Mouse (Mus musculus): ENCODE measurements around the gene Armc10. TPM values are rescaled to one million over a fixed set of nuclear protein-coding genes. Genes with fewer than 3 reads are reported as not detected.
"Not testable (repeated sequence)": the region's sequence is repeated elsewhere in the genome, so short reads cannot be mapped to it uniquely, and the experiment has no call there.

Armc10 gene
- total RNA-seq, 2 experiments from 2014 or later: 3.7 to 4.1 TPM

- no peak for DNase-seq
Measured at GRCm38 (mm10) chr5:21702873-21703475, 57.4 kb downstream of the Armc10 start.

GRCm38 (mm10) chr5:21703708-21704107 lies 58.1 kb downstream of the Armc10 start:
- DNase-seq: no peak

- no peak for DNase-seq
Measured at GRCm38 (mm10) chr5:21706546-21706945, 60.9 kb downstream of the Armc10 start.

GRCm38 (mm10) chr5:21708011-21708410 lies 62.4 kb downstream of the Armc10 start:
- not testable (repeated sequence) for DNase-seq

Other genes starting within 250 kb of the Armc10 start
- gene Ccdc146, start 221.1 kb upstream of the Armc10 start, total RNA-seq (2021): 1 to 10 TPM; 1.7 to 4.2 TPM
- gene Fam185a, start 220.9 kb upstream of the Armc10 start, total RNA-seq (2021): 1 to 10 TPM; 8.1 to 8.6 TPM
- 1 to 10 TPM; 2.4 to 4.7 TPM for gene Lrrc17, start 102.3 kb upstream of the Armc10 start, total RNA-seq (2021)
- under 1 TPM; 0.13 to 0.18 TPM for gene Fbxl13, start 179 bp upstream of the Armc10 start, total RNA-seq (2021)
- 10 to 100 TPM in 1 of 2 experiments, 1 to 10 TPM in 1; 7.7 to 10.9 TPM for gene Napepld, start 55.6 kb downstream of the Armc10 start, total RNA-seq (2021)
- gene Pmpcb, start 91.3 kb downstream of the Armc10 start, total RNA-seq (2021): 100 to 1,000 TPM in 1 of 2 experiments, 10 to 100 TPM in 1; 96.9 to 110 TPM
- gene Dnajc2, start 139.4 kb downstream of the Armc10 start, total RNA-seq (2021): 10 to 100 TPM; 15.5 to 17.6 TPM
- gene Psmc2, start 139.5 kb downstream of the Armc10 start, total RNA-seq (2021): 100 to 1,000 TPM in 1 of 2 experiments, 10 to 100 TPM in 1; 91.2 to 108 TPM
- not detected for gene Slc26a5, start 219.8 kb downstream of the Armc10 start, total RNA-seq (2021)

Data from gastrocnemius, postnatal 25 days (tissue).